ENCODE assay signal across 8 mouse cellular contexts in genomic region chr16:20672500-20672902, GRCm38 (mm10). TPM values are rescaled to one million over a fixed set of nuclear protein-coding genes. Genes with fewer than 3 reads are reported as not detected.
DNase-seq lines count a peak whose midpoint lies in the region; ATAC-seq lines count a peak whose summit lies in the region.

No protein-coding gene starts in this region.

- peaks cover 8% of the 10 kb centered on the region for H3K4me1 ChIP-seq in forebrain, embryonic 11.5 days (replicated peaks; ENCODE audit: control insufficient read depth, insufficient read depth, low read length)
- peaks cover 20% of the 10 kb centered on the region for H3K4me1 ChIP-seq in heart, embryonic 16.5 days (ENCODE audit: control insufficient read depth, insufficient read depth, low read length)
- peaks cover 46% of the 10 kb centered on the region for H3K4me1 ChIP-seq in liver, embryonic 15.5 days (replicated peaks)
- H3K4me1 ChIP-seq in neural tube, embryonic 12.5 days = peaks cover 15% of the 10 kb centered on the region

- peak overlapping the region; percentile 100 for H3K4me3 ChIP-seq in forebrain, embryonic 11.5 days (ENCODE audit: low read depth, low read length)
- H3K4me3 ChIP-seq in heart, embryonic 16.5 days (ENCODE audit: low read length) = peak overlapping the region; percentile 93
- peak overlapping the region; percentile 94 for H3K4me3 ChIP-seq in liver, embryonic 15.5 days (replicated peaks)
- H3K4me3 ChIP-seq in neural tube, embryonic 12.5 days = peak overlapping the region; percentile 98

- peak overlapping the region; percentile 57 for H3K4me2 ChIP-seq in forebrain, embryonic 11.5 days (ENCODE audit: low read depth, low read length, severe bottlenecking)
- H3K4me2 ChIP-seq in heart, embryonic 16.5 days (ENCODE audit: low read depth, low read length) = peak overlapping the region; percentile 98
- H3K4me2 ChIP-seq in liver, embryonic 15.5 days = peak overlapping the region; percentile 88
- peak overlapping the region; percentile 99 for H3K4me2 ChIP-seq in neural tube, embryonic 12.5 days (replicated peaks)

- DNase-seq in CD8-positive naive resting alpha-beta T cell, adult 2 months (ENCODE audit: low read depth in 2 of 2, low spot score in 2 of 2) = peak; percentile 91 to 92
- DNase-seq in c-Kit-positive CD71-negative TER-119-negative erythroid progenitor cells, embryonic 14.5 days (ENCODE audit: low read depth) = peak; percentile 90
- peak; percentile 97 for DNase-seq in forebrain, embryonic 11.5 days (ENCODE audit: low spot score)
- peak; percentile 97 to 99 for DNase-seq in kidney, postnatal 36 days
- DNase-seq in telencephalon, adult 2 months (ENCODE audit: low read depth, low spot score) = peak; percentile 93

- H3K36me3 ChIP-seq in forebrain, embryonic 11.5 days (ENCODE audit: control insufficient read depth, insufficient read depth, low read length) = no peaks in the 10 kb centered on the region
- H3K36me3 ChIP-seq in heart, embryonic 16.5 days (ENCODE audit: control insufficient read depth, insufficient read depth) = peaks cover 22% of the 10 kb centered on the region
- peaks cover 30% of the 10 kb centered on the region for H3K36me3 ChIP-seq in liver, embryonic 15.5 days (replicated peaks)
- peaks cover 22% of the 10 kb centered on the region for H3K36me3 ChIP-seq in neural tube, embryonic 12.5 days

- H3K27ac ChIP-seq in forebrain, embryonic 11.5 days (ENCODE audit: low read depth, low read length) = peak overlapping the region; percentile 89
- peak overlapping the region; percentile 96 for H3K27ac ChIP-seq in heart, embryonic 16.5 days (ENCODE audit: low read length)
- peak overlapping the region; percentile 92 for H3K27ac ChIP-seq in liver, embryonic 15.5 days (replicated peaks)
- peak overlapping the region; percentile 83 for H3K27ac ChIP-seq in neural tube, embryonic 12.5 days

- under 1% methylated on average over 34 of the region's 38 CpGs for WGBS in forebrain, embryonic 11.5 days
- WGBS in heart, embryonic 16.5 days = under 1% methylated on average over 38 of the region's 38 CpGs
- whole genome bisulfite sequencing in liver, embryonic 15.5 days (ENCODE audit: insufficient replicate concordance) = under 1% methylated on average over 36 of the region's 38 CpGs
- 1% methylated on average over 38 of the region's 38 CpGs for WGBS in neural tube, embryonic 12.5 days

- no peaks in the 10 kb centered on the region for H3K9me3 ChIP-seq in forebrain, embryonic 11.5 days (ENCODE audit: control insufficient read depth, low read length)
- H3K9me3 ChIP-seq in heart, embryonic 16.5 days (replicated peaks; ENCODE audit: control insufficient read depth, low read length) = no peaks in the 10 kb centered on the region
- no peaks in the 10 kb centered on the region for H3K9me3 ChIP-seq in liver, embryonic 15.5 days (replicated peaks)
- no peaks in the 10 kb centered on the region for H3K9me3 ChIP-seq in neural tube, embryonic 12.5 days

- no peaks in the 10 kb centered on the region for H3K27me3 ChIP-seq in forebrain, embryonic 11.5 days (ENCODE audit: control insufficient read depth, insufficient read depth, low read length)
- H3K27me3 ChIP-seq in heart, embryonic 16.5 days (ENCODE audit: control insufficient read depth, insufficient read depth, low read length) = no peaks in the 10 kb centered on the region
- H3K27me3 ChIP-seq in liver, embryonic 15.5 days = no peaks in the 10 kb centered on the region
- no peaks in the 10 kb centered on the region for H3K27me3 ChIP-seq in neural tube, embryonic 12.5 days (replicated peaks)

- peak overlapping the region; percentile 96 for H3K9ac ChIP-seq in forebrain, embryonic 11.5 days (ENCODE audit: low read length)
- peak overlapping the region; percentile 97 for H3K9ac ChIP-seq in heart, embryonic 16.5 days (ENCODE audit: low read length)
- H3K9ac ChIP-seq in liver, embryonic 15.5 days = peak overlapping the region; percentile 94
- peak overlapping the region; percentile 97 for H3K9ac ChIP-seq in neural tube, embryonic 12.5 days

- peak; percentile 97 for ATAC-seq in forebrain, embryonic 11.5 days (replicated peaks; ENCODE audit: low FRiP score)
- ATAC-seq in heart, embryonic 16.5 days (replicated peaks; ENCODE audit: extremely low read depth, insufficient read depth, low FRiP score) = peak; percentile 94
- ATAC-seq in liver, embryonic 15.5 days (ENCODE audit: insufficient read depth) = peak; percentile 81
- peak; percentile 94 for ATAC-seq in neural tube, embryonic 12.5 days (ENCODE audit: low FRiP score, low read depth)

RNA-seq across cellular contexts. Expression of gene Eif4g1, which starts 4.4 kb away (rescaled TPM):
- polyA plus RNA-seq in forebrain, embryonic 11.5 days (2014; fragmentation: Nextera tagmentation; extraction: Ambion mirVana) = 186 and 187 TPM in 2 replicates
- polyA plus RNA-seq in heart, embryonic 16.5 days (2015; fragmentation: Nextera tagmentation; extraction: Ambion mirVana) = 113 and 120 TPM in 2 replicates
- 86.2 and 98.5 TPM in 2 replicates for polyA plus RNA-seq in liver, embryonic 15.5 days (2015; fragmentation: Nextera tagmentation; extraction: Ambion mirVana)
- polyA plus RNA-seq in neural tube, embryonic 12.5 days (2016; fragmentation: Nextera tagmentation; extraction: Ambion mirVana) = 183 and 190 TPM in 2 replicates

RNA-seq across cellular contexts. Expression of gene Fam131a, which starts 20.5 kb away (rescaled TPM):
- 15.2 and 16.3 TPM in 2 replicates for polyA plus RNA-seq in forebrain, embryonic 11.5 days (2014; fragmentation: Nextera tagmentation; extraction: Ambion mirVana)
- 7.5 and 9.2 TPM in 2 replicates for polyA plus RNA-seq in heart, embryonic 16.5 days (2015; fragmentation: Nextera tagmentation; extraction: Ambion mirVana)
- polyA plus RNA-seq in liver, embryonic 15.5 days (2015; fragmentation: Nextera tagmentation; extraction: Ambion mirVana) = 1.3 and 1.8 TPM in 2 replicates
- 20.8 and 24.3 TPM in 2 replicates for polyA plus RNA-seq in neural tube, embryonic 12.5 days (2016; fragmentation: Nextera tagmentation; extraction: Ambion mirVana)

RNA-seq across cellular contexts. Expression of gene Psmd2, which starts 21.0 kb away (rescaled TPM):
- polyA plus RNA-seq in forebrain, embryonic 11.5 days (2014; fragmentation: Nextera tagmentation; extraction: Ambion mirVana) = 469 and 503 TPM in 2 replicates
- 245 and 248 TPM in 2 replicates for polyA plus RNA-seq in heart, embryonic 16.5 days (2015; fragmentation: Nextera tagmentation; extraction: Ambion mirVana)
- polyA plus RNA-seq in liver, embryonic 15.5 days (2015; fragmentation: Nextera tagmentation; extraction: Ambion mirVana) = 164 and 171 TPM in 2 replicates
- polyA plus RNA-seq in neural tube, embryonic 12.5 days (2016; fragmentation: Nextera tagmentation; extraction: Ambion mirVana) = 412 and 424 TPM in 2 replicates

RNA-seq across cellular contexts. Expression of gene Ece2, which starts 42.9 kb away (rescaled TPM):
- polyA plus RNA-seq in forebrain, embryonic 11.5 days (2014; fragmentation: Nextera tagmentation; extraction: Ambion mirVana) = 4.9 and 5.6 TPM in 2 replicates
- 0.87 and 1.2 TPM in 2 replicates for polyA plus RNA-seq in heart, embryonic 16.5 days (2015; fragmentation: Nextera tagmentation; extraction: Ambion mirVana)
- polyA plus RNA-seq in liver, embryonic 15.5 days (2015; fragmentation: Nextera tagmentation; extraction: Ambion mirVana) = 0.10 TPM in 1 of 2 replicates, not detected in the other
- polyA plus RNA-seq in neural tube, embryonic 12.5 days (2016; fragmentation: Nextera tagmentation; extraction: Ambion mirVana) = 6.9 and 8.0 TPM in 2 replicates

RNA-seq across cellular contexts. Expression of gene Polr2h, which starts 45.0 kb away (rescaled TPM):
- 116 and 121 TPM in 2 replicates for polyA plus RNA-seq in forebrain, embryonic 11.5 days (2014; fragmentation: Nextera tagmentation; extraction: Ambion mirVana)
- 49.0 and 51.8 TPM in 2 replicates for polyA plus RNA-seq in heart, embryonic 16.5 days (2015; fragmentation: Nextera tagmentation; extraction: Ambion mirVana)
- polyA plus RNA-seq in liver, embryonic 15.5 days (2015; fragmentation: Nextera tagmentation; extraction: Ambion mirVana) = 36.4 and 39.3 TPM in 2 replicates
- polyA plus RNA-seq in neural tube, embryonic 12.5 days (2016; fragmentation: Nextera tagmentation; extraction: Ambion mirVana) = 85.4 and 85.5 TPM in 2 replicates

Comparison
In these comparisons a context has a peak if more than half of its experiments do, and no peak if none do; other contexts are left out.
1. Peak in every context shown above with its lines: DNase-seq, ATAC-seq, H3K4me3 ChIP-seq and H3K27ac ChIP-seq.